Mouse (Mus musculus): ENCODE results near the gene Etnk1.

- TF ChIP-seq CTCF (IDR thresholded peaks at IDR 0.05; ENCODE audit: low read depth) (peak; percentile 90), EP300 (optimal IDR thresholded peaks at IDR 0.05) (no peak)
Observed at GRCm38 (mm10) chr6:143219347-143219746, 52.3 kb downstream of the Etnk1 start.
